Mouse (Mus musculus): ENCODE results near the gene Slc7a8.

DNA sequence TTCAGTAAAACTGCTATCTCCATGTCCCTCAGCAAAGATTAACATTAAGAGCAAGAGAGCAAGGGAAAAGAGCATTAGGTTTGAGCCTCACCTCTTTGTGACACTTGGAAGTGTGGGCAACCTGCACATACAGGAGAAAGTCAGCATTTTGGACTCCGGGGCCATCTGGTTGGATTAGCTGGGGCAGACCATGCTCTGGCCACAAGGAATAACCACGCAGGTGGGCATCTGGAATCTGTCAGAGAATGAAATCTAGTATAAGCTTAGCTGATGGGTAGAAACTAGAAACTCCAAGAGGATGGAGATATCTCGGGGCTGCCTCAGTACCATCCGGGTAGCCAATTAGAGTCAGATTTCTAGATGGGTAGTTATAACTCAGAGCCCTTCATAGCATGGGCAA, 85.0 kb downstream of the Slc7a8 start:
- TF ChIP-seq CTCF (IDR thresholded peaks at IDR 0.05; ENCODE audit: low read depth, low read length) (no peak), GATA1 (IDR thresholded peaks at IDR 0.05; ENCODE audit: borderline replicate concordance, low read length) (no peak), GATA2 (IDR thresholded peaks at IDR 0.05; ENCODE audit: borderline replicate concordance, low read depth, low read length) (no peak), TAL1 (conservative IDR thresholded peaks at IDR 0.05; ENCODE audit: low read depth, low read length) (no peak)

Data from G1E (cell line).